Mouse (Mus musculus): ENCODE data around the gene Usp21. TPM values are rescaled to one million over a fixed set of nuclear protein-coding genes. Genes with fewer than 3 reads are reported as not detected.
A peak's percentile ranks its signal among the peaks of the same experiment; 100 is the strongest.

Usp21 gene
- polyA plus RNA-seq, 1 experiment from 2014 or later, result 15.1 TPM

DNA sequence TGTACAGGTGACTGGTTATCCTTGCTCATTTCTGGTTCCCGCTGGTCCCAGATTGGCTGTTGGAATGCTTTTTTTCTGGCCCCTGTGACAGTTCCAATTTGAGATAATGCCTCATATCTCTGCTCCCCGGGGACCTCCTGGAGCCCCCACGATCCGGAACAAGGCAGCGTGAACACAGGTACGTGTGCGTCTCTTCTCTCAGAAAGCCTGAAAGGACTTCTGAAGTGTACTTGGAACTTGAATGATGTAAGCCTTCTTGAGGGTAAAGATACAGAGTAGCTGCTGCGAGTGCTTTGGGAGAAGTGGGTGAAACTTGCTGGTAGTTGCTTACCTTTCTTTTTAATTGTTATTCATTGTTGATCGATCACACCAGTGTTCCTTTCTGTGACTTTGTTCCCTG, 16.6 kb downstream of the Usp21 start:
- Histone ChIP-seq H3K9me3 (ENCODE audit: low read length) (no peaks in the 10 kb centered on the region), H3K4me1 (ENCODE audit: insufficient read depth) (peaks cover 21% of the 10 kb centered on the region), H3K27me3 (ENCODE audit: insufficient read depth, low read length) (no peaks in the 10 kb centered on the region), H3K36me3 (replicated peaks; ENCODE audit: insufficient read depth, low read length) (peaks cover 33% of the 10 kb centered on the region), H3K9ac (replicated peaks) (peak overlapping the region; percentile 83), H3K4me2 (ENCODE audit: low read depth, low read length) (peak overlapping the region; percentile 85), H3K27ac (ENCODE audit: low read depth) (peak overlapping the region; percentile 68), H3K4me3 (ENCODE audit: low read depth, low read length) (peak overlapping the region; percentile 90)
- TF ChIP-seq EP300 (IDR thresholded peaks at IDR 0.05; ENCODE audit: low read depth) (no peak), CTCF (IDR thresholded peaks at IDR 0.05; ENCODE audit: low read depth) (no peak)
- WGBS (ENCODE audit: insufficient replicate concordance), result 36% methylated on average over 9 of the region's 9 CpGs
- DNase-seq (no peak), ATAC-seq (no peak)

DNA sequence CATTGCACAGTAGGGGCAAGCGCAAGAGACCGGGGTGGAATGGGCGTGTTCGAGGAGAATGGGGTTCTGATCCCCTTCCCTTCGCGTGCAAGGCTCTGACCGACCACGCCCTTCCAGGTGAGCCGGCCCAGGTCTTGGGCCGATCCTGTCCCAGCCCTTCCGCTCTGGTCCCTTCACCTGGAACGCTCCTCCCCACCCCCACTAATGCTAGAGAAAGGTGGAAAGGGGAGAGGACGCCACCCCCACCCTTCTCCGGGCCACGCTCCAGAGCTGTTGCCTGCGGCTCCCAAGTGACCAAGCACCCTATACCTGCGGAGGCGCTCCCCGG, 17.3 kb downstream of the Usp21 start:
- Histone ChIP-seq H3K36me3 (replicated peaks; ENCODE audit: insufficient read depth, low read length) (peaks cover 26% of the 10 kb centered on the region), H3K4me2 (ENCODE audit: low read depth, low read length) (peak overlapping the region; percentile 85), H3K27ac (ENCODE audit: low read depth) (peak overlapping the region; percentile 68), H3K4me1 (ENCODE audit: insufficient read depth) (peaks cover 21% of the 10 kb centered on the region), H3K9me3 (ENCODE audit: low read length) (no peaks in the 10 kb centered on the region), H3K4me3 (ENCODE audit: low read depth, low read length) (peak overlapping the region; percentile 90), H3K9ac (replicated peaks) (peak overlapping the region; percentile 83), H3K27me3 (ENCODE audit: insufficient read depth, low read length) (no peaks in the 10 kb centered on the region)
- ATAC-seq (peak; percentile 61), DNase-seq (no peak)
- TF ChIP-seq CTCF (IDR thresholded peaks at IDR 0.05; ENCODE audit: low read depth) (no peak), EP300 (IDR thresholded peaks at IDR 0.05; ENCODE audit: low read depth) (no peak)
- WGBS (ENCODE audit: insufficient replicate concordance), result 0% methylated on average over 19 of the region's 19 CpGs

GRCm38 (mm10) chr1:171269848-171270572, 17.8 kb downstream of the Usp21 start, which contains the start of gene B4galt3:
TSS of gene B4galt3 (plus strand) at chr1:171270328.
- Histone ChIP-seq H3K9me3 (ENCODE audit: low read length) (no peaks in the 10 kb centered on the region), H3K9ac (replicated peaks) (peak within 1 kb of the TSS; percentile 83), H3K4me2 (ENCODE audit: low read depth, low read length) (peak within 1 kb of the TSS; percentile 85), H3K27ac (ENCODE audit: low read depth) (peak within 1 kb of the TSS; percentile 68), H3K4me1 (ENCODE audit: insufficient read depth) (peaks cover 21% of the 10 kb centered on the region), H3K36me3 (replicated peaks; ENCODE audit: insufficient read depth, low read length) (peaks cover 21% of the 10 kb centered on the region), H3K27me3 (ENCODE audit: insufficient read depth, low read length) (no peaks in the 10 kb centered on the region), H3K4me3 (ENCODE audit: low read depth, low read length) (peak within 1 kb of the TSS; percentile 90)
- TF ChIP-seq EP300 (IDR thresholded peaks at IDR 0.05; ENCODE audit: low read depth), result no peak
- 0 out of 2 replicates have a peak, but pooled peaks have one; percentile 10 for TF ChIP-seq CTCF (IDR thresholded peaks at IDR 0.05; ENCODE audit: low read depth)
- WGBS (ENCODE audit: insufficient replicate concordance), result 4% methylated on average over 36 of the region's 36 CpGs
- ATAC-seq (peak; percentile 96), DNase-seq (peak; percentile 98)

DNA sequence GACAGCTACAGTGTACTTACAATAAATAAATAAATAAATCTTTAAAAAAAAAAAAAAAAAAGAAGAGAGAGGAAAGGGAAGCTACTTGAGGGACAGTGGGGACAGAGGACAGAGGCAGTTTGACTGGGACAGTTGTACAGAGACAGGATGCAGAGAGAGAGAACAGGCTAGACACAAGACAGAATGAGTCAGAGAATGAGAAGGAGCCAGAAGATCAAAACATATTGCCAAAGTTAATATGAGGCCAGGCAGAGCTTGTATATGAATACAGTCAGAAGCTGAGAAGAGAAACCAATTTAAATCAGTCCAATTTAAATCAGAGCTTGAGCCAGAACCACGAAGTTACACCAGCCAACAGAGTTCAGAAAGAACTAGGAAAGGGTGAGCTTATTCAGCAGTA, 19.4 kb downstream of the Usp21 start:
- no peak for TF ChIP-seq EP300 (IDR thresholded peaks at IDR 0.05; ENCODE audit: low read depth)
- TF ChIP-seq CTCF (IDR thresholded peaks at IDR 0.05; ENCODE audit: low read depth), result no peak
- Histone ChIP-seq H3K27ac (ENCODE audit: low read depth) (no peak overlapping the region), H3K9me3 (ENCODE audit: low read length) (no peaks in the 10 kb centered on the region), H3K9ac (replicated peaks) (no peak overlapping the region), H3K4me2 (ENCODE audit: low read depth, low read length) (no peak overlapping the region), H3K4me3 (ENCODE audit: low read depth, low read length) (no peak overlapping the region), H3K4me1 (ENCODE audit: insufficient read depth) (peaks cover 21% of the 10 kb centered on the region), H3K27me3 (ENCODE audit: insufficient read depth, low read length) (no peaks in the 10 kb centered on the region), H3K36me3 (replicated peaks; ENCODE audit: insufficient read depth, low read length) (peaks cover 5% of the 10 kb centered on the region)
- DNase-seq (no peak), ATAC-seq (no peak)
- WGBS (ENCODE audit: insufficient replicate concordance), result 57% methylated on average over 1 of the region's 1 CpGs

DNA sequence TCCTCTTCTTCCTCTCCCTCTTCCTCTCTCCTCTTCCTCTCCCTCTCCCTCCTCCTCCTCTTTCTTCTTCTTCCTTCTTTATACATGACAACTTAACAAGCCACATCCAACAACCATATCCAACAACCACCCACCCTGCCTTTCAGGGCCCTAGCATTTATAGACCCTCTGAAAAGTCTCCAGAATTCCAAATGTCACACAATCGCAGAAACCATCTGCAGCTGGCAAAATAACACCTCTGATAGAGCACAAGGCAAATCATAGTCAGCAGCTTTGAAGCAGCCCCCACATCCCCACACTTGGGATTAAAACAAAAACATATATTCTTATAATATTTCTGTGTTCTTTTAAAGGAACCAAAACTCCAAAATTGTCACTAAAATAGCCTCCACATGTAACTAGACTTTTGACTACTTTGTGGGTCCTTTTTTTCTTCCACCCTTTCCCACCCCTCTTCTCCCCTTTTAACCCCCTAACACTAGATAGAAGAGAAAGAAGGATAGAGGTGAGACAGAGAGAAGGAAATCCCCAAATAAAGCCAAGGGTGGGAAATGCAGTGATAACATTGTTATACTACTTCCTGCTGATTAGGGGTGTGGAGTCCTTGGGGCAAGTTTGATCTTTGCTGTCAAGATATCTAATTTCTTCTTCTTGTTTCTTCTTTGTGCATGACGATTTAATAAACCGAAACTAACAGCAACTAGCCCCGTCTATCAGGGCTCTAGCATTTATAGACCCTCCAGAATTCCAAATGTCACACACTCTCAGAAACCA, 21.6 kb downstream of the Usp21 start:
- Histone ChIP-seq H3K27me3 (ENCODE audit: insufficient read depth, low read length) (no peaks in the 10 kb centered on the region), H3K27ac (ENCODE audit: low read depth) (no peak overlapping the region), H3K9me3 (ENCODE audit: low read length) (no peaks in the 10 kb centered on the region), H3K4me2 (ENCODE audit: low read depth, low read length) (no peak overlapping the region), H3K4me3 (ENCODE audit: low read depth, low read length) (no peak overlapping the region), H3K9ac (replicated peaks) (no peak overlapping the region), H3K36me3 (replicated peaks; ENCODE audit: insufficient read depth, low read length) (no peaks in the 10 kb centered on the region), H3K4me1 (ENCODE audit: insufficient read depth) (peaks cover 20% of the 10 kb centered on the region)
- no peak for ATAC-seq
- no peak for DNase-seq
- no peak for TF ChIP-seq CTCF (IDR thresholded peaks at IDR 0.05; ENCODE audit: low read depth)
- TF ChIP-seq EP300 (IDR thresholded peaks at IDR 0.05; ENCODE audit: low read depth), result no peak
- WGBS (ENCODE audit: insufficient replicate concordance), result 43% methylated on average over 4 of the region's 4 CpGs
